Mouse (Mus musculus) stomach, embryonic 16.5 days (tissue): ENCODE results near the gene 4930415L06Rik. TPM values are rescaled to one million over a fixed set of nuclear protein-coding genes. Genes with fewer than 3 reads are reported as not detected.

Experiments used
- ATAC-seq: fragments of 200-750 bp; cut with Nextera tagmentation; 2 replicates; pipeline ENCODE4 v1.8.0; 2017; ENCODE audit warnings: moderate number of reproducible peaks, moderate TSS enrichment; ENCODE audit not compliant: insufficient read depth, low FRiP score
- H3K27ac ChIP-seq: fragments of 300-500 bp; sonication (generic); 2 replicates; pipeline ENCODE4 v1.5.1; 2014; ENCODE audit warnings: low read length
- H3K27me3 ChIP-seq: fragments of 300-500 bp; sonication (generic); 2 replicates; pipeline ENCODE4 v1.6.1; 2014; ENCODE audit warnings: low read length, control low read depth, mixed read lengths; ENCODE audit not compliant: control insufficient read depth, insufficient read depth
- H3K36me3 ChIP-seq: fragments of 300-500 bp; sonication (generic); 2 replicates; pipeline ENCODE4 v1.6.1; 2014; ENCODE audit warnings: low read length; ENCODE audit not compliant: control insufficient read depth, insufficient read depth
- H3K4me1 ChIP-seq: fragments of 300-500 bp; sonication (generic); 2 replicates; pipeline ENCODE4 v1.6.1; 2014; ENCODE audit warnings: low read length, control low read depth, mixed read lengths; ENCODE audit not compliant: control insufficient read depth, insufficient read depth
- H3K4me2 ChIP-seq: fragments of 300-500 bp; sonication (generic); 2 replicates; pipeline ENCODE4 v1.6.1; 2014; ENCODE audit warnings: low read depth, low read length, mixed read lengths
- H3K4me3 ChIP-seq: fragments of 300-500 bp; sonication (generic); replicated peaks from 2 replicates; pipeline ENCODE4 v1.5.1; 2014; ENCODE audit warnings: mild to moderate bottlenecking, low read length
- H3K9ac ChIP-seq: fragments of 300-500 bp; sonication (generic); 2 replicates; pipeline ENCODE4 v1.6.1; 2014; ENCODE audit warnings: low read length
- H3K9me3 ChIP-seq: fragments of 300-500 bp; sonication (generic); replicated peaks from 2 replicates; pipeline ENCODE4 v1.6.1; 2016; ENCODE audit warnings: low read length, control low read depth; ENCODE audit not compliant: control insufficient read depth
- WGBS: fragments of 180-500 bp; shearing (Covaris S2); extraction: QIAGEN DNeasy Blood & Tissue Kit; methylation state at CpG from one replicate; pipeline ENCODE4 v1.1.7; 2014; 5-methylcytosine and 5-hydroxymethylcytosine counted together
- polyA plus RNA-seq: library from polyadenylated mRNA; unstranded; fragments of >200 nt; fragmentation: Nextera tagmentation; extraction: Ambion mirVana; gene quantifications from 2 replicates; pipeline ENCODE4 v1.2.1, GENCODE M21; 2015

The 4930415L06Rik gene
- not detected in 2 replicates for polyA plus RNA-seq

DNA sequence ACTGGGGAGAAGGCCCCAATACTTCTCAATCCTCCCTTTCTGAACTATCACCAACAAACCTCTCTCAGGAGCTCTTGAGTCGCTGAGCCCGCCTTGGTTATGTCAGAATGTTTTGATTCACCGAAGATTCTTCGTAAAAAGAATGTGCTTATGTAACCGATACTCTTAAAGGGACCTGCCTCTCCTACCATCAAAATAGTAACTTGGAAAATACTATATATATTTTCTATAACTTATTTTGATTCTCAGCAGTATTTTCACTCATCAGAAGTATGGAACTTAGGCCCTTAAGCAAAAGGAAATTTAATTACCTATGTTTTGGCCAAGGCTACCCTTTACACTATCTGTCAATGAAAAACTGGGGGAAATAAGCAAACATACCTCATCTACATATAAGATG is at the start of gene 4930415L06Rik:
Gene 4930415L06Rik (minus strand): TSS at position 101 of the 400 bp plus-strand sequence.
- Histone ChIP-seq H3K36me3 (no peaks in the 10 kb centered on the region), H3K27me3 (no peaks in the 10 kb centered on the region), H3K4me1 (no peaks in the 10 kb centered on the region), H3K27ac (no peak within 1 kb of the TSS), H3K9ac (no peak within 1 kb of the TSS), H3K9me3 (no peaks in the 10 kb centered on the region), H3K4me3 (no peak within 1 kb of the TSS), H3K4me2 (no peak within 1 kb of the TSS)
- ATAC-seq: no peak
- 68% methylated on average over 5 of the region's 5 CpGs for WGBS

DNA sequence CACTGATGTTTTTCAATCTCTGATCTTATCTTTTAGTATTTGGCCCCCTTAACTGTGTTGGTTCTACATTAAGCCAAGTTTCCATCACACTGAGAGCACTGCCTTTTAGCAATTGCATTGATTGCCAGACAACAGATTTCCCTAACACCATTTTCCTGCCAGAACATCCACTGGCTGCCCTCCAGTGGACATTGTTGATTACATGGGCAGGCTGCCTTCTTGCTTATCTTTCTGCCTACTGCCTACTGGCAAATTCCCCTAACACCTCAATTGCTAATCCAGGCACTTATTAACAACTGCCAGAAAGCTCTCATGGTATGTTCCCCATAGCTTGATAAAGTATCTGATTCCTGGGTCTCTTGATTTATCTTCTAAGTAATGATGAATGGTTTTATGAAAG is 46.0 kb upstream of the 4930415L06Rik start:
- no peak overlapping the region for H3K4me2 ChIP-seq

DNA sequence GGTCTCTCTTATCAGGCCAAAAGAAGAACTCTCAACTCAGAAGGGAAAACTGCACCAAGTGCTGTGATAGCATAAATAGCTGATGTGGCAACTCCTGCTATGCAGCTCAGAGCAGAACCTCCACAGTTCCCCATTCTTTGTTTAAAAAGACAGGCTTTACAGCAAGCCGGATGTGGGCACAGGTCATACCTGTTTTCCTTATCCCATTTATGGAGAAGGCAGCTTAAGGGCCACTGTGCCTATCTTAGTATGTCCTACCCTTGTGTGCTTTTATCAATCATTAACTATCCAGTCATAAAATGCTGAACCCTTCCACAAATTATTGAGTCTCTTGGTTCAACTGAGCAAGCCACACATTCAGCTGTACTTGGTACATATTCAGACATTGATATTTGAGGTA is 27.8 kb downstream of the 4930415L06Rik start:
- WGBS: 58% methylated on average over 1 of the region's 1 CpGs
- Histone ChIP-seq H3K9me3 (no peaks in the 10 kb centered on the region), H3K27ac (no peak overlapping the region), H3K4me2 (no peak overlapping the region), H3K27me3 (no peaks in the 10 kb centered on the region), H3K4me1 (no peaks in the 10 kb centered on the region), H3K9ac (no peak overlapping the region), H3K36me3 (no peaks in the 10 kb centered on the region), H3K4me3 (no peak overlapping the region)
- peak; percentile 69; the same call in 1 of the 2 replicates for ATAC-seq

More for the DNA sequence above, 46.0 kb upstream of the 4930415L06Rik start:
- H3K27me3 ChIP-seq: no peaks in the 10 kb centered on the region
- H3K4me3 ChIP-seq: no peak overlapping the region
- H3K9me3 ChIP-seq: no peaks in the 10 kb centered on the region
- H3K27ac ChIP-seq: no peak overlapping the region
- no peaks in the 10 kb centered on the region for H3K36me3 ChIP-seq
- no peak overlapping the region for H3K9ac ChIP-seq
- H3K4me1 ChIP-seq: no peaks in the 10 kb centered on the region
- no peak for ATAC-seq

Other genes with a start within 250 kb of the 4930415L06Rik start
- gene 4932429P05Rik, start 180.6 kb downstream of the 4930415L06Rik start, polyA plus RNA-seq: not detected in 2 replicates